Mouse (Mus musculus) c-Kit-positive CD71-positive TER-119-positive erythroid progenitor cells, embryonic 14.5 days (primary cell): Measurements from ENCODE around the gene Galk1.

ENCODE experiments used
- DNase-seq: peaks from one replicate; pipeline ENCODE4 v3.0.0-alpha.2; 2013; ENCODE audit warnings: low spot score

Gene Galk1

DNA sequence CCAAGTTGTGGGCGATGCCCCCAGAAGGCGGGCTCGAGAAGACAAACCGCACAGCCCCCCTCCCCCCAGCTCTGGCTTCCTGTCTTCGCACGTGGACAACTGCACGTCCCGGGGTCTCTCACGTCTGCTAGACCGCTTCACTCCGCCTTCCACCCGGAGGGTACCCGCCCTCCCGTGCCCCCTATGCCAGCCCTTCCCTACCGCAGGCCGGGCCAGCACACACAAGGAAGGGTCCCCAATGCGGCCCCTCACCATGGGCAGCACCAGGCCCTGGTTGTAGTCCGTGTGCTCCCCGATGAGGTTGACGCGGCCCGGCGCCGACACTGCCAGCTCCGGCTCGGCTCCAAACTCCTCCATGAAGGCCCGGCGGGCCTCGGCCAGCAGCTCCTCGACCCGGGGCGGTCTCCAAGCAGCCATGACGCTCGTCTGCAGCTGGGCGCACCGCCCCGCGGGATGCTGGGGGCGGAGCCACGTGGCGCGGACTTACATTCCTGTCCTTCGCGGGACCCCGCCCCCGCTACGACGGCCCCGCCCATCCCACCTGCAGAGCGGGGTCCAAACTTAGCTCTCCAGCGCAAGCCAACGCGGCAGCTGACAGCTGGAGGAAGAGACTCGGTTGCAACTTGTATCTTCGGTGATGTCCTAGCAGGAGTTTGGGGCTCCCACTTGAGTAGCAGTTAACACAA, at the start of gene Galk1:
Gene Galk1, minus strand, starts transcription at position 458 of the 686 bp plus-strand sequence.
- DNase-seq, result no peak

DNA sequence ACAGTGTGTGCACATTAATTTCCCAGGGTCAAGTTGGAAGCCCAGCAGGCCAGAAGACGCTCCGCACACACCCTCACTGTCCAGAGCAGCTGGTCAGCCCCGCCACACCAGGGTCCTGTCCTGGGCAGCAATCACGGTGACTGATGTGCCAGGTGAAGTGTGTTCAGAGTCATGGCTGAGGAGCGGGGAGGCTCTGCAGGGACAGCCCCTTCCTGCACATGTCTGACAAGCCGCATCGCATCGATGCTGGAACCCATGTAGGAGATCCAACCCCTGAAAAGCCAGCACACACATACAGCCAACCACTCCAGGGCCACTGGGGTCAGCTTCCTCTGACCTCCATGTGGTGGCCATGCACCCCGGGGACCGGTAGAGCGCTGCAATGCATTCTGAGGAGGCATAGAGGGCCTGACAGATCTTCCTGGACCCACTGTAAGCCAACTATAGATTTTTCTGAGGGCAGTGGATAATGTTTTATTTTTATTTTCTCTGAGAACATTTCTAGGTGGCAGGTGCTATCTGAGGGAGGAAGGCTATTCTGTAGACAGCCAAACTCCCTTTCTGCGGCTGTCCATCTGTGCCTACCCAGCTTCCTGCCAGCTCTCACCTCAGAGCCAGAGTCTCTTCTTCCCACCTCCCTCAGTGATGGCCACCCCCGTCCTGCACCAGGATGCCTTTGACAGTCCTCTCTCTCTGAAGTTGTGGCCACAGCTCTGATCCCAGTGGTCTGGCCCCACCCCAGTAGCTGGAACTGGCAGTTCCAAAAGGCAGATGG, 49.3 kb upstream of the Galk1 start:
- DNase-seq, result no peak

DNA sequence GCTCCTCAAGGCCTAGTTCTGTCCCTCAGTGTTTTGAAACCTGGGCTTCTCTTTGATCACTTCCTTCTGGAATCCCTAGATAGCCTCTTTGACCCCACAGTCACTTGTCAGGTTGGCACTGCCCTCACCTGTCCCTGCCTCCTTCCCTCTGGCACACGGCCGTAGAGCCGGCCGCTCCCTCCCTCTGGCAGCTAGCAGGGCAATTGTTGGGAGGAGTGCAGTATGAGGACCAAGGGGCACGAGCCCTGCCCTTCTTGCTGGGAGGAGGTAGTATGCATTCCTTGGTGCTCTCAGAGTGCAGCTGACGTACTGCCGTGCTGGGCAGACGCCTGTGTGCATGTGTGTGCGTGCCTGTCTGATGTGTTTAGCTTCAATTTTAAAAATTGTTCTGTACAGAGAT, 48.1 kb upstream of the Galk1 start:
- DNase-seq, result no peak

DNA sequence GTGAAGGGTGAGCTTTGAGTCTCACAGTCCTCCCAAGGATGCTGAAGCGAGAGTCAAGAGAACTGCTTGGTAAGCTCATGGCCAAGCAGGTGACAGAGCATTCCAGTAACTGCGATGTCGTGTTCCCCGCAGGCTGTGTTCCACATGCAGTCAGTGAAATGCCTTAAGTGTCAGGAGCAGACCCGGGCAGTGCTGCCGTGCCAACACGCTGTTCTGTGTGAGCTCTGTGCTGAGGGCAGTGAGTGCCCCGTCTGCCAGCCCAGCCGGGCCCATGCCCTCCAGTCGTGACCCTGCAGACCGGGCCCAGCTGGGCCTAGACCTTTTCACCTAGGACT, 47.1 kb upstream of the Galk1 start:
- DNase-seq, result no peak

DNA sequence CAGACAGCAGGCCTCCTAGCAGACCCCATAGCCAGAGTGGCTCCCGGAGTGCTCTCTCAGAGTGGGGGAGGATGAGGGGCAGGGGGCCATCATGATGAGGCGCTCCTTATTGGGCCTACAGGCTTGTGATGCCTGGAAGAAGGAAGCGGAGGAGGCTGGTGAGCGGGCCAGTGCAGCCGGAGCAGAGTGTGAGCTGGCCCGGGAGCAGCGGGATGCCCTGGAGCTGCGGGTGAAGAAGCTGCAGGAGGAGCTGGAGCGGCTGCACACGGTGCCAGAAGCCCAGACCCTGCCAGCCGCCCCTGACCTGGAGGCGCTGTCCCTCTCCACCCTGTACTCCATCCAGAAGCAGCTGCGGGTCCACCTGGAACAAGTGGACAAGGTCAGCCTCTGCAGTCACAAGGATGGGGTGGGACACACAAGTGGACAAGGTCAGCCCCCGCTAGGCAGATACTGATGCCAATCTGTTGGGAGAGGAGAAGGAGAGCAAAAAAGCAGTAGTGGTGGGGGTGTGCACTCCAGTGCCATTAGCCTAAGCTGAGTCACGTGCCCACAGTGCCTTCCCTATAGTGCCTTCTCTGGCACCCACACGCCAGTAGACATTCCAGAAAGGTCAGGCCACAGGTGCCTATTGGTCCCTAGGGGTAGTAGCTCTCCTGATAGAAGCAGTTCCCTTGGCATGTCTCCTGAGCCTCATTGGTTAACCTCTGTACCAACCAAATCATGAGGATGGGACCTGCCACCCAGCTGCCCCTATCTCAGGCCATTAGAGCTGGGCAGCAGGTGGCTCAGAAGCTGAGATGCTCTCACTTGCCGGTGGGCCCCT, 46.6 kb upstream of the Galk1 start:
- DNase-seq, result no peak

DNA sequence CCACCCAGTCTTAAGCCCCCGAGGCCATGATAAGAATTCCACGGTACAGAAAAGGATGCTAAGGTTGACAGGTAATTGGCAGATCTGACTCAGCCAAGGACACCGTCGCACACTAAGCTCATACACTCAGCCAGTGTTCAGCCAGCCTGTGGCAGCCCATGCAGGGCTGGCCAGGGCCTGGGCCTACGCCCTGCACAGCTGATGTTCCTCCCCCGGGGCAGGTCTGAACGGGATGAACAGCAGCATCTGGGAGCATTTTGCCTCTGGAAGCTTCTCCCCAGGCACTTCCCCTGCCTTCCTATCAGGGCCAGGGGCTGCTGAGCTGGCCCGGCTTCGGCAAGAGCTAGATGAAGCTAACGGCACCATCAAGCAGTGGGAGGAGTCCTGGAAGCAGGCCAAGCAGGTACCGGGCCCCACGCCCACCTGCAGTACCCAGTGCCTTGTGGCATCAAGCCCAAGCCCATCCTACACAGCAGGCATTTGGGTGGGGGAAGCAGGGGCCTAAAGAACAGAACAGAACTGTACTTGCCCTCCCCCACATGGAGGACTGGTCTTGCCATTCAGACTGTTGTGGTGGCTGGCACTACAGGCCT, 45.6 kb upstream of the Galk1 start:
- no peak for DNase-seq

DNA sequence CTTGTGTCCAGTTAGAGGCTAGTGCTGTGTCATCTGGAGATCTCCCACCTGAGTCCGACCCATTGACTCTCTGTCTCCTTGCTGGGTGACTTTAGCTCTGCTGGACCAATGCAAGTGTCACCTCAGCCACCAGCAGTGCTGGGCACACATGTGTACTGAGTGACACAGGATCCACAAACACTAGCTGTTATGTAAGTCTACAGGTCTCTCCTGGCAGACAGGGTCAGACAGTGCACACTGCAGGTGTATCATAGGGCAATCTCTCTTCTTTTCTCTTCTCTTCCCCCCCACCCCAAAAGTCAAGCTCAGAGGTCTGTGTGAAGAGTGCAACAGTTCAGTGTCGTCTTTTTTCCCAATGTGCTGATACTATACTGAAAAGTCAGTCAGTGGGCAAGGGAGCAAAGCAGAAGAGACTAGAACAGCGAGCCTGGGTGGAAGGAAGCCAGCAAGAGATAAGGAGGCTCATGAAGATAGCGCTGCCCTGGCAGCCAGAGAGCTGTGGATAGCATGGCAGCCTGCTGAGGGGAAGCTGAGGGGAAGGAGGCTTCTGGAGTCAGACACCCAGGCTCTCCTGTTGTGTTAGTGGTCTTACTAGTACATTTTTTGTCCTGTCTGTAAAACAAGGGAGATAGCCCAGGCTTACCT, 44.8 kb upstream of the Galk1 start:
- peak; percentile 62 for DNase-seq

DNA sequence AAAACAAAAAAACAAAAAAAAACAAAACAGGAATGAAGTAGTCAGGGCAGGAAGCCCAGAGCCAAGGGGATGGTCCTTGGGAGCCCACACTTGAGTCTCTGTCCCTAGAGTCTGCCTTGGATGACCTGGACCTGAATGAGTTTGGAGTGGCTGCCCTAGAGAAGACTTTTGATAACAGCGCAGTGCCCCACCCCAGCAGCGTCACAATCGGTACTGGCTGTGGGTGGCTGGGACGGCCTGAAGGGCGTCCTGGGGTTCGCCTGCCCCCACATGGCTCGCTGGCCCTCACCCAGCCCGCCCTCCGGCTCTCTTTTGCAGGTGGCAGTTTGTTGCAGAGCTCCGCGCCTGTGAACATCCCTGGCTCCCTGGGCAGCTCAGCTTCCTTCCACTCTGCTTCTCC, 43.4 kb upstream of the Galk1 start:
- no peak for DNase-seq

DNA sequence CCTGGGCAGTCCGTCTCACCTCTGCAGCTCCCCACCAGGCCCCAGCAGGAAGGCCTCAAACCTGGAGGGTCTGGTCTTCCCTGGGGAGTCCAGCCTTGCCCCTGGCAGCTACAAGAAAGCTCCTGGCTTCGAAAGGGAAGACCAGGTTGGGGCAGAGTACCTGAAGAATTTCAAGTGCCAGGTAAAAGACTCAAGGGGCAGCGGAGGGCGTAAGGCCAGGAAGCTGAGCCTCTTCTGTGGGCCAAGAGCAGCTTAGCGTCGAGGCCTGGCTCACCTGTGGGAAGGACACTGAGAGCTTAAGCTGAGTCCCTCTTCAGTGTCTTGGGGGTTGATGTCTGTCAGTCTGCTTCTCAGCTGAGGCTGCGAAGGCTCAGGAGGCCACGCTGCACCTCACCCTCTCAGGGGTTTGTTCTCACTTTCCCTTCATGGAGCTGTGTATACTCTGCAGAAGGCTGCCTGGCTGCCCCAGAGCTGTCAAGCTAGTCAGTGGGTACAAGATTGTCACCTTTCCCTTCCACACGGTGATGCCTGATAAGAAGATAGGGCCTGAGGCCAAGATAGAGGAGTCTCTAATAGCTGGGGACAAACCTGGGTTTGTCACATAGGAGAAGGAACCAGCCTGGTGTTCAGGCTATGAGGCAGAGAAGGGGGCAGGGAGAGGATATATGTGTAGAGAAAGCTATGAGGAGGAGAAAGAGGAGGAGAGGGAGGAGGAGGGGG, 41.2 kb upstream of the Galk1 start:
- no peak for DNase-seq

DNA sequence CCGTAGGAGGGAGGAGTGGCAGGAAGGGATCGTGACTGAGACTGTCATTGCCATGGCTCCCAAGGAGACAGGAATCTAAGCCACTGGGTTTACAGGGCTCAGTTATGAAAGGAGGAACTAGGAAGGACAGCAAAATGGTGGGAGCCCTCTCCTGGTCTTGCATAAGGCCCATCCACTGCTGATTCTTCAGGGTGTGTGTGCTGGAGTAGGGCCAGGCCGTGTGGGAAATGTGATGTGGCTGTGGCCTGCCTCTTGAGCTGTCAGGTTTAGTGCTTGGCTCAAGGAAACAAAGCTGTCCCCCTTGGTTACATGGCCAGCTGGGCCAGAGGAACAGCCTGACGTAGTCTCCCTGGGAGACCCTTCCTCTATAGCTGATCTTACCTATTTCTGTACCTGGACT, 37.7 kb upstream of the Galk1 start:
- no peak for DNase-seq

DNA sequence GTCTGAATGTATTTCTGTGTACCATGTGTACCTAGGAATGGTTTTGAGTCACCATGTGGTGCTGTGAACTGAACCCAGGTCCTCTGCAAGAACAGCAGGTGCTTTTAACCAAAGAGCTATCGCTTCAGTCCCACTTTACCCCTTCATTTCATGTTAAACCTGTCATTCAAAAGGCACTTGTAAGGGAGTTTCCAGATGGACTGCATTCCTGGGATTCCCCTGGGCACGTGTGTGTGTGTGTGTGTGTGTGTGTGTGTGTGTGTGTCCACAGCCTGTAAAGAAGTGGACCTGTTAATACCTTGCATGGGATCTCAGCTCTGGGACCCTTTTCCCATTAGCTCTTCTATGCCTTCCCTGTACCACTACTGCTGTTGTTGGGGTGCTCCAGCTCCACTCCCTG, 37.1 kb upstream of the Galk1 start:
- no peak for DNase-seq

DNA sequence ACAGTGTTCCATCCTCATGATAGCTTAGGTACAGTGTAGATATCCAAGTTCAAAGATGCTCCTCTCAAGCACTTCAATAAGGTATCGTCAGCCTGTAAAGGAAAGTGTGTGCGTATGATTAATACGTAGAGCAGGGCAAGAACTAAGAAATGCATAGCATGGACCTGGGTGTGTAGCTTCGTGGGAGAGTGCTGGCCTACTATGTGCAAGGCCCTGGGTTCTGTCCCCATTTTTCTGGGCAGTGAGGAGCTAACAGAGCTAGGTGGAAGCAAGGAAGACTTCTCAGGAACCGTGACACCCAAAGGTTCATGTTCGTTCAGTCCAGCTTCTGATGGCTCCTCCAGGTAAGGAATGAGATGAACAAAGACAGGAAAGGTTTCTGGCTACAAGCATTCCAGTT, 32.7 kb upstream of the Galk1 start:
- DNase-seq, result no peak

DNA sequence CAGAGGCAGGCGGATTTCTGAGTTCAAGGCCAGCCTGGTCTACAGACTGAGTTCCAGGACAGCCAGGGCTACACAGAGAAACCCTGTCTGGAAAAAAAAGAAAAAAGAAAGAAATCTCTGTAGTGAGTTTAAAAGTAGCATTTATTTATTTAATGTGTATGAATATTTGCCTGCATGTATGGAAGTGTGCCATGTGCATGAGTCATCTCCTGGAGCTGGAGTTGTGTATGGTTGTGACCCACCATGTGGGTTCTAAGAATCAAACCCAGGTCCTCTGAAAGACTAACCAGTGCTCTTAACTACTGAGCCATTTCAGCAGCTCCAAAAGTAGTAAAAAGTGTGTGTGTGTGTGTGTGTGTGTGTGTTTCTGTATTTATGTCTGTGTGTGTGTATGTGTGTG, 30.8 kb upstream of the Galk1 start:
- DNase-seq, result no peak

DNA sequence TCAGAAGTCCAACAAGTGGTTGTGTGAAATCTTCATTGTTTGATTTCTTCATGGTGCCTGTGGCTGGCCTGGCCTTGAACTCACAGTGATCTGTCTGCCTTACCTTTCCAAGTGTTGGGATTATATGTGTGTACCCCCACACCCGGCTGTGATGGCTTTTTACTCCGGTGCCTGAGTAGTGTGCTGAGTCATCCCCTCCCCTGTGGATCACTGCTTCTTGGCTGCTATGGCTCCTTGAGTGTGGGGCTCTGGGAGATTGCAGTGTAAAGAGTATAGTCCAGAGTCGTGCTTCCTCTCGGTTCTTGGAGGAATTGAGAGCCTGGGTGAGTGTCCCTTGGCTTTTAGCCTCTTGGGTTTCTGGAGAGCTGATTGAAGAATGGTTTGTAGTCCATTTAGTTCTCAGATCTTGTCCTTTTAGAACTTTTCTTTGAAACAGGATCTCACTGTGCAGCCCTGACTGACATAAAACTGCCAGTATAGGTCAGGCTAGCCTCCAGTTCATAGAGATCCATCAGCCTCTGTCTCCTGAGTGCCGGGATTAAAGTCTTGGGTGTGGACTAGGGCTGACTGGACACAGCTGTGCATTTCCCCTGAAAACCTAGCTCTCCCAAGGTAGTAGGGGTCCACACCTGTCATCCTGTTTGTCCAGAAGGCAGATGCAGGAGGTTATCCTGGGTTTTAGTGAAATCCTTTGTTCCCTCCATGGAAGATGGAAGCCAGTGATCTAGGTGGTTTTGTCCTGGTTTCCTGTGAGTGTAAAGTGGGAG, 30.0 kb upstream of the Galk1 start:
- no peak for DNase-seq

DNA sequence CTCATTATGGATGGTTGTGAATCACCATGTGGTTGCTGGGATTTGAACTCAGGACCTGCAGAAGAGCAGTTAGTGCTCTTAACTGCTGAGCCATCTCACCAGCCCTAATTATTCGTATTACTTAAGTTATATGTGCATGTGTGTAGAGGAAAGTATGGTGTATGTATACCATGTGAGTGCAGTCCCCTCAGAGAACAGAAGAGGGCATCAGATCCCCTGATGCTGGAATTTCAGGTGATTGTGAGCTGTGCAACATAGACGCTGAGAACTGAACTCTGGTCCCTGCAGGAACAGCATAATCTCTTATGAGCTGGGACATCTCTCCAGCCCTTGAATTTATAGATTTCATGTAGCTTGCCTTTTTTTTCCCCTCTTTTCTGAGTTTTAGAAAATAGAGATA, 29.3 kb upstream of the Galk1 start:
- no peak for DNase-seq

DNA sequence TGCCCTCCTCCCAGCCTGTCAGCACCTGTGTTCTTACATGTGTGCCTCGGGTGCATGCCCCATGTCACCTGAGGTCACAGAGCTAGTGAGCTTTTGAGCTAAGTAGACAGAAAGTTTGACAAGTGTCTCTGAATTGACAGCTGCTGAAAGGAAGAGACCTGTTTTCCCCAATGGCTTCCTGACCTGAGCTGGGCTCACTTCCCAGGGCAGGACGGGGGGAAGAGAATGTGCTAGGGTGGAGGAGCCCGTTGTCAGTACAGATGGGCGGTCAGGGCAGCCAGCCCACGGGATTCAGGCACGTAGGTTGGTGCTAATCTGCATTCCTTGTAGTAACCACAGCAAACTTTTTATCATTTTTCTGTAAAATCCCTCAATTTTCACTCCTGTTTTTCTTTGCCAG, 28.1 kb upstream of the Galk1 start:
- DNase-seq, result no peak

DNA sequence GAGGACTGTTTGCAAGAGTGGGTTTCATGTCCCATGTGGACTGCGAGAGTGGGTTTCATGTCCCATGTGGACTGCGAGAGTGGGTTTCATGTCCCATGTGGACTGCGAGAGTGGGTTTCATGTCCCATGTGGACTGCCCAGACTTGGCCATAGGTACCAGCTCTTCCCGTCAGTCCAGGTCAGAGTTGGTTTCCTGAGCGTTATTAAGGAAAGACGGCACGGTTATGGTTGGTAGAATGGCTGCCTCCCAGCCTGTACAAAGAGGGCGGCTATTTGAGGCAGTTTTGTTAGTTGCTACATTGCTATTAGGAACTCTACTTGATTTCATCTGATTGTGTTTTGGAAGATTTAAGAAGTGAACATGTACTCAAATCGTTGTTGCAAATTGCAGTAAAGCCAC, 25.3 kb upstream of the Galk1 start:
- no peak for DNase-seq

DNA sequence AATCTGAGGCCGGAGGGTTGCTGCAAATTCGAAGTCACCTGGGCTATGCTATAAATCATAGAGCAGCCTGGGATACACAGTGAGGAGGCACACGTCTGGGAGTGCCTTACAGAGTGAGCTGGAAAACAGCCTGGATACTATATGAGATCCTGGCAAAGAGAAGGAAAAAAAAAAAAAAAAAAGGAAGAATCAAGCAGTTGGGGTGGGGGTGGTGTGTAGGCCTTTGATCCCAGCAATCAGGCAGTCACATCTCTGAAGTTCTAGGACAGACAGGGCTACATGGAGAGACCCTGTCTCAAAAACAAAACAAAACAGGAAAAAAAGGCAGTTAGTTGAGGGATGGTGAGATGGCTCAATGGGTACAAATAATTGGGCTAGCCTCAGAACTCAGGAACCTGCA, 24.2 kb upstream of the Galk1 start:
- no peak for DNase-seq

DNA sequence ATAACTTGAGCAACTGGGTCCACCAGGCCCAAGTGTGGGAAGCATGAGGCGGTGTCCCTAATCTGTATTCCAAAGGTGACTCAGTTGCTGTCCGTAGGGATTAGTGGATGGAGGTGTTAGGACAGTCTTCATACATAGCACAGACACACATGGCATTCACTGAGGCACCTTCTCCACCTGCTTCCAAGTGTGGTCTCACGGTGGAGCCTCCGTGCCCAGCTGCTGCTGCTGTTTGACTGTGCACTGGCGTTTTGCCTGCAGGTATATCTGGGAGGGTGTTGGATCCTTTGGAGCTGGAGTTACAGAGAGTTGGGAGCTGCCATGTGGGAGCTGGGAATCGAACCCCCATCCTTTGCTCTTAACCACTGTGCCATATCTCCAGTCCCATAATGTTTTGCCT, 22.1 kb upstream of the Galk1 start:
- DNase-seq, result no peak

DNA sequence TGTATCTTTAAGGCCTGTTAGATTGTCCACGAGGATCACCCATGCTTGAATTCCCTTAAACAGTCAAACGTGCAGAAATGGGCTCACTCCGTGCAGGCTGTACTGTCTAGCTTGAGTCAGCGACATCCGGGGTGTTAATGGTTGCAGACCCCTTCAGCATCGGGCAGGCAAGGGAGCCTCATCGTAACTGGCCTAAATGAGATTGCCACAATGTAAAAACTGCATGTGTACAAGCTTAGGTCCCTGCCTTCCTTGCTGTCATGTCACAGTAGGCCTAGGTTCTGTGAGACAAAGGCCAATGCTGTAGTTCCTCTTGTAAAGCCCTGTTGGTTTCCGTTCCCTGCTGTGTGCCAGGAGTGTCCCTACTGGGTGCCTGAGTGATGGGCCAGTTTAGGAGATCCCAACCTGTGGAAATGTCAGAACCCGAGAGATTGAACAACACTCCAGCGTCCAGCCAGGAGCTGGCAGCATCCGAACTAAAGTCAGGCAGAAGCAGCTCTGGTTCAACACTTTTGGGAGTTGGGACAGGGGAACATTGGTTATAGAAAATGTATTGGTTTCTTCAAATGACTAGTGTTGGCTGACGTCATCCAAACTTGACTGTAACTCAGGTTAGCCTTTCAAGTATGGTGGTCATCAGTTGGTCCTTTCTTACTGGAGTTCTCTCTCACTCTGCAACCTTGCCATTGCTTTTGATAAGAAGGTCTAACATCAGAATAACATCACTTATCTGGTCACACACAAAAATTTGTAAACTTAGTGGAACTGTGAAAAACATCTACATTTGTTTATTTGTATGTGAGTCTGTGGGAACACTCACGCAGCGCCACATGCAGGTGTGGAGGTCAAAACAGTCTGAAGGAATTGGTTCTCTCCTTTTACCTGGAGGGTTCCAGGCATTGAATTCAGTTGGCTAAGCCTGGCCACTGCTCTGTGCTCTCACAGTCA, 18.7 kb upstream of the Galk1 start:
- no peak for DNase-seq
